Mouse (Mus musculus) T-helper 1 cell (primary cell): Measurements from ENCODE around the gene Spag5.
"Not testable (repeated sequence)": the region's sequence is repeated elsewhere in the genome, so short reads cannot be mapped to it uniquely, and the experiment has no call there.

ENCODE experiments used
- in situ Hi-C: fragments of 300-600 bp; cut with MboI, MseI; formaldehyde crosslinking; loops from one replicate; pipeline ENCODE4 v1.15.1; 2025; ENCODE audit warnings: high pct_unique_total_duplicates

Spag5 gene

GRCm38 (mm10) chr11:78301357-78302084 is at the start of gene Spag5:
Spag5 (plus strand) TSS chr11:78301529.
- in situ Hi-C loops: no loop called here

- in situ Hi-C loops: no loop called here
Observed at GRCm38 (mm10) chr11:78256618-78257017, 44.7 kb upstream of the Spag5 start.

- in situ Hi-C loops: no loop called here
Observed at GRCm38 (mm10) chr11:78260489-78261258, 40.7 kb upstream of the Spag5 start.

- in situ Hi-C loops: no loop called here
Observed at GRCm38 (mm10) chr11:78261380-78262352, 39.7 kb upstream of the Spag5 start, which contains the start of gene 2610507B11Rik. 2610507B11Rik (plus strand) TSS chr11:78261752.

GRCm38 (mm10) chr11:78262550-78262949 is 38.8 kb upstream of the Spag5 start:
- in situ Hi-C loops: no loop called here

DNA sequence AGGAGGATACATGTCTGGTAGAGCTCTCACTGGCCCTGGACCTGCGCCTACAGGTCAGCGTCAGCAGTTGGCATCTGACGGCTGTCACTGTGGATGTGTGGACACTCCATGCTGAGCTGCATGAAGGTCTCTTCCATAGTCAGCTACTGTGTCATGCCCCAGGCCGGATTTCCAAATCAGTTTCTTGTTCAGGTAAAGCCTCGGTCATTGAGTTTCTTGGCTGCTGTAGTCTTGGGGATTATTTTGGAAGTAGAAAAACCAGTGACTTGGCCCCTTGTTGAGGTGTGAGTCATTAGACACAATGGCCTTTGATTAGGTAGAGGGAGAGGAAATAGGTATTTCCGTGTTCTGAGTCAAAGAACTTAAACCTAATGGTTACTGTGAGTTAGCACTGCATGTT is 35.8 kb upstream of the Spag5 start:
- in situ Hi-C loops: no loop called here

DNA sequence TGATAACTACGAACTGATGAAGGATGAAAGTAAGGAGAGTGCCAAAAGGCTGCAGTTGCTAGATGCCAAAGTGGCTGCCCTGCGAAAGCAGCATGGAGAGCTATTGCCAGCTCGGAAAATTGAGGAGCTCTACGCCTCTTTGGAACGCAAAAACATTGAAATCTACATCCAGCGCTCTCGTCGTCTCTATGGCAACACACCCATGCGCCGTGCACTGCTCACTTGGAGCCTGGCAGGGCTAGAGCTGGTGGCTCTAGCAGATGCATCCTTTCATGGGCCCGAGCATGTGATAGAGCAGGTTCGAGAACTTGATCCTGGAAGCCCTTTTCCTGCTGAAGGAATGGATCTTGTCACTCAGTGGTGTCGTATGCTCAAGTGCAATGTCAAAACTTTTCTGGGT is 29.3 kb upstream of the Spag5 start:
- in situ Hi-C loops: loop anchor here (5.0 kb wide), 1 partner anchor 50 kb away; no protein-coding TSS in a partner anchor

DNA sequence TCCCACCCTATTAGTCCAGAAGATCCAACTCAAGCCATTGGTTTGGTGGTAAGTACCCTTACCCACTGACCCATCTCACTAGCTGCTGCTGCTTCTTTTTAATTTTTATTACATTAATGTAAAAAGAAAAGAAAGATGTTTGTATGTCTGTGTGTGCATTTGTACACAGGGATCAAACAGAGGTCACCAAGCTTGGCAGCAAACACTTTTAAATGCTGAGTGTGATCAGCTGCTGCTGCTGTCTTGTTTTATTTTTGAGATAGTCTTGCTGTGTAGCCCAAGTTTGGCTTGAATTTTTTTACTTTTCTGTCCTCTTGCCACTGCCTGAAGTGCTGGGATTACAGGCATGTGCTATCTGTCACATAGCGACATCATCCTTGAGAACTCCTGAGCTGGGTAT is 25.7 kb upstream of the Spag5 start:
- in situ Hi-C loops: no loop called here

DNA sequence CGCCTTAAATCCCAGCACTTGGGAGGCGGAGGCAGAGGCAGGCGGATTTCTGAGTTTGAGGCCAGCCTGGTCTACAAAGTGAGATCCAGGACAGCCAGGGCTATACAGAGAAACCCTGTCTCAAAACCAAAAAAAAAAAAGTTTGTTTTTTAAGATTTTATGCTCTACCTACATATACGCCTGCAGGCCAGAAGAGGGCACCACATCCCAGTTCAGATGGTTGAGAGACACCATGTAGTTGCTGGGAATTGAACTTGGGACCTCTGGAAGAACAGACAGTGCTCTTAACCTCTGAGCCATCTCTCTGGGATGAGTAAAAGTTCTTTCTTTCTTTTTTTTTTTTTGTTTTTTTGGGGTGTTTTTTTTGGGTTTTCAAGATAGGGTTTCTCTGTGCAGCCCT is 25.2 kb upstream of the Spag5 start:
- in situ Hi-C loops: not testable (repeated sequence)

- in situ Hi-C loops: no loop called here
Observed at GRCm38 (mm10) chr11:78278853-78279252, 22.5 kb upstream of the Spag5 start.

- in situ Hi-C loops: no loop called here
Observed at GRCm38 (mm10) chr11:78279586-78279985, 21.7 kb upstream of the Spag5 start.

DNA sequence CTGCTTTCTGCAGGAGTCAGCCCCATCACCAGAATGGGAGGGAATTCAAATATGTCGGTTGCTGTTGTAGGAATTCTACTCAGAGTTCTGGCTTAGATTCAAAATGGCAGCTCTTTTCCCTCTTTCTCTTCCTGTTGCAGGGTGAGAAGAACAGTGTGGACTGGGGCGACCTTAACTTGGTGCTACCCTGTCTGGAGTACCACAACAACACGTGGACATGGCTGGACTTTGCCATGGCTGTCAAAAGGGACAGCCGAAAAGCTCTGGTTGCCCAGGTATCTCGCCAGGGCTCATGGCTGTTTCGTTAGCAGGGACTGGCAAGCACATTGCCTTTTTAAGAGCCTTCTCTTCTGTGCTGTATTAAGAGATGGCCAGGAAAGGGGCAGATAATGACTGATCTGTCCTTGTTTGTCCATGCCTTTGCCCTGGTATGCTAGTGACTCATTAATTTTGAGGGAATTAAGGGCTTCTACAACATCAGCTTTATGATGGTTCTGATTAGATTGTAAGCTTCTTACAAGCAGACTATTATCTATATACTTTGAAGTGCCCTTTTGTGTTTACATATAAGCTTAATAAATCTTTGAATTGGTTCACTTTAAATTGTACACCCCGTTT is 12.1 kb upstream of the Spag5 start:
- in situ Hi-C loops: no loop called here

GRCm38 (mm10) chr11:78290654-78291053 is 10.7 kb upstream of the Spag5 start, which contains the start of gene BC030499:
BC030499 (plus strand) TSS chr11:78290841.
- in situ Hi-C loops: no loop called here

DNA sequence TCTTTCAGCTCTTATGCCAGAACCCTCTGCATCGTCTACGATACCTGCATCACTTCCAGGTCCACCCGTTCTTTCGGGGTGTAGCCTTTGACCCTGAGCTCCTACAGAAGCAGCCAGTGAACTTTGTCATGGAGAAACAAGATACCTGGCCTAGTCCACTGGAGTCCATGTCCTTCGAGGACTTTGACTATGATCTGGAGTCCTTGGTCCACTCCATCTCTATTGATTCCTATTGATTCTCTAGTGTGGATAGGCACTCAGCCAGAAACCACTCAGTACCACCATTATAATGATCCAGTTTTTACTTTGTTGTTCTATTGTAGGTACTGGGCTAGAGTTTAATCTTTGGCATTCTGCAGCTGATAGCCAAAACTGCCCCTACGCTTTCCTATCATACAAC is 6.7 kb upstream of the Spag5 start:
- in situ Hi-C loops: no loop called here

GRCm38 (mm10) chr11:78300917-78301316 is 412 bp upstream of the Spag5 start:
- in situ Hi-C loops: no loop called here

DNA sequence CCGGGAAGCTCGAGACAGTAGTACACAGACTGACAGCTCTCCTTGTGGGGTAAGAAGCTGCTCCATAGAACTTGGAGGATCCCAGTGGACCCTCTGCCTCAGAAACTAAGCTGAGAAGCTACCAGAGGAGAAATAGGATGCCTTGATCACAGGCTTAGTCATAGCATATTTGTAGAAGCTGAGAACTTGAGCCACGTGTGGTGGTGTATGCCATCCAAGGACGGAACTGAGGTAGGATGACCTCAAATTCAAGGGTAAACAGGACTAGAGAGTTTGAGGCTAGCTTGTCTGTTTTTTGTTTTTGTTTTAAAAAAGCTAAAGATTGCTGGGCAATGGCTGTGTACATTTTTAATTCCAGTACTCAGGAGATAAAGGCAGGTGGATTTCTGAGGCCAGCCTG is 3.9 kb downstream of the Spag5 start:
- in situ Hi-C loops: no loop called here

DNA sequence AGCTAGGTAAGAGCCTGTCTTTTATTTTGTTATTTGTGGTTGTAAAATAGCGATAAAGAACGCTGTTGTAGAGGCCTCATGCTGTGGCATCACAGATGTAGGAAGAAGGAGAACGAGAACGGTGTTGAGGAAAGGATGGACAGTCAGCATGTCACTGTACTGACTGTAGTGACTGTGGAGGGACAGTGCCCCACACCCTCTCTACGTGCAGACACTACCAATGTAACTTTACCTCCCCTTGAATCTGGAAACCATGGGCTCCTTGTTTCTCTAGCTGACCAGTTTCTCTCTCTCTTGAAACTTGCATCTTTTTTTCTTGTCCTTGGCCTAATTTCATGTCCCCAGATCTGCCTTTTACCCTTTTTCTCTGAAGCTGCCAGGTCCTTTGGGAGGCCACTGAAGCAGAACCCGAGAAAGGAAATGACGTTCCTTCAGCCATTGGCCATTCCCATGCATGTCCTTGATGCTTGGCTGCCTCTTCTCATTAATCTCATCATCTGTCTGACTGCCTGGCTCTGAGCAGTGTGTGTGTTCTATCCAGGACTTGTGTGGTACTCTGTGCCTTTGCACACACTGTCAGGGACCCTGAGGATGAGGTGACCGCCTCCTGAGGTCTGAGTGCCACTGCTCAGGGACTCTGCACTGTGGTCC is 9.7 kb downstream of the Spag5 start:
- in situ Hi-C loops: no loop called here

DNA sequence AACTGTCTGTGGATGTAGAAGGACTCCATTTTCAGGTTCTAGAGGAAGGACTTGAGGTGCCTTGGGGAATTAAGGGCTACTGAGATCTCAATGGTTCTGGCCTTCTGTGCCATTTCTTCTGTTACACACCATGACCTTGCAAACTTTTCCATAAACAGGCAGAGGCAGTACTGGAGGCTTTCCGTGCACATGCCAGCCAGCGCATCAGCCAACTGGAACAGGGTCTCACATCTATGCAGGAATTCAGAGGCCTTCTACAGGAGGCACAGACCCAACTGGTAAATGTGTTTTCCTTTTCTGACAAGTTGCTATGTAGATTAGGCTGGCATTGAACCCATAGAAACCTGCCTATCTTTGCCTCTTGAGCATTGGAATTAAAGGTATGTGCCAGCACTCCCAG is 12.3 kb downstream of the Spag5 start:
- in situ Hi-C loops: no loop called here

GRCm38 (mm10) chr11:78318411-78318810 is 17.1 kb downstream of the Spag5 start:
- in situ Hi-C loops: no loop called here

DNA sequence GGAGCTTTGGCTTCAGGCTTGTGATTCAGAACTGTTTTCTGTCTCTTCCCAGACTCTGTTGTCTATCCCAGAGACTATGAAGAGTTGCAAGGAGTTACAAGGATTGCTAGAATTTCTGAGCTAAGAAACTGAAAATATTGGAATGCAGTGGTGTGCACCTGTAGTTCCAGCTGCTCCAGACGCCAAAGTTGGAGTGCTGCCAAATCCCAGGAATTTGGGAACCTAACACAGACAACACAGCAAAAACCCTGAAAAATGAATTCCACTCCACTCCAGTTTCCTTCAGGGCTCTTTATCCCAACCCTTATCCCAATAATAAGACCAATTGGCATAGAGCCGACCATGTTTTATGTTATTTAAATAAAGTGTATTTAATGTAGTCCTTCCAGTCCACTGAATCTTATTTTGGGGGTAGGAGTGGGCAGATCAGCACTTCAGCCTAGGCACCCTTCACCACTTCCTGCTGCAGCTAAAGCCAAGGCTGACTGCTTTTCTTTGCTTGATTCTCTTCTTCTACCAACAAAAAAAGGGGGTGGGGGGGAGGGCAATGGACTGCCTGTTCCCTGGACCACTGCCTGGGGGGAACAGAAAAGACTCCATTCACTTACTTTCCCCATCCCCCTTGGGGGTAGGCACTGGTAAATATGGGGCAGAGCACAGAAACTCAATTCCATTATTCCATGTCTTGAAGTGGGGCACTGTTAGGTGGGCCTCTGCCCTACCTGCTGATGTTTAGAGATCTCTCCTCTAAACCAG is 20.9 kb downstream of the Spag5 start:
- in situ Hi-C loops: no loop called here
